Comparison of ENCODE assay signal across 21 mouse cellular contexts in the genomic region with DNA sequence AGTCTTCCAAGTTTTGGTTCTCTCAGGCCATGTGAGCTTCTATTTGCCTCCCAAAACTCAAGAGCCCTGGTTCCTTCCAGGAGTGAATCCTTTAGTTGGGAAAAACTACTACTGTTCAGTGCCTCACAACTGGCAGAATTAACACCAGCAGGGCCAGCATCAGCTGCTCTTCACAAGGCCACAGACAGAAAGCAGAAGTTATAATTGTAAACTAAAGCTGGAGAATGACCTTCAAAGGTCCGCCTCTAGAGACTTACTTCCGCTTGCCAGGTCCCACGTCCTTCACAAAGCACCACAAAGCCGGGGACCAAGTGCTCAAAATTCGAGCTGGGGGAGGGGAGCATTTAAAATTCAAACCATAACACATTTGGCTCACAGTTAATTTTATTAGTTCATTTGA. TPM values are rescaled to one million over a fixed set of nuclear protein-coding genes. Genes with fewer than 3 reads are reported as not detected.
DNase-seq lines count a peak whose midpoint lies in the region; ATAC-seq and TF ChIP-seq lines count a peak whose summit lies in the region.
"Had no signal": no experiment of that assay in that cellular context is flagged by ENCODE, and none has a peak within 500 bp of the region (broad histone marks: within the 10 kb centered on the region; RNA-seq: fewer than 3 reads in every experiment).

No protein-coding gene starts in this region.

- H3K4me2 ChIP-seq in kidney, postnatal 0 days (ENCODE audit: low read length), result no peak overlapping the region
- H3K4me2 ChIP-seq in stomach, embryonic 16.5 days (ENCODE audit: low read depth, low read length), result no peak overlapping the region
- H3K4me2 ChIP-seq in forebrain, embryonic 13.5 days, result no peak overlapping the region
- H3K4me2 ChIP-seq: hindbrain, embryonic 12.5 days; limb, embryonic 12.5 days; midbrain, embryonic 15.5 days had no signal

- no peaks in the 10 kb centered on the region for H3K9me3 ChIP-seq in kidney, postnatal 0 days (replicated peaks; ENCODE audit: low read length)
- no peaks in the 10 kb centered on the region for H3K9me3 ChIP-seq in stomach, embryonic 16.5 days (replicated peaks; ENCODE audit: control insufficient read depth, low read length)
- no peaks in the 10 kb centered on the region for H3K9me3 ChIP-seq in forebrain, embryonic 13.5 days (replicated peaks)
- H3K9me3 ChIP-seq: hindbrain, embryonic 12.5 days; midbrain, embryonic 15.5 days had no signal

- WGBS in kidney, postnatal 0 days, result 62% methylated on average over 5 of the region's 5 CpGs
- 58% methylated on average over 5 of the region's 5 CpGs for WGBS in stomach, embryonic 16.5 days
- 69% methylated on average over 5 of the region's 5 CpGs for WGBS in forebrain, embryonic 13.5 days

- TF ChIP-seq CTCF in kidney, postnatal 0 days (IDR thresholded peaks at IDR 0.05; ENCODE audit: low read depth), result no peak

- no peaks in the 10 kb centered on the region for H3K27me3 ChIP-seq in kidney, postnatal 0 days (ENCODE audit: insufficient read depth, low read length)
- H3K27me3 ChIP-seq in stomach, embryonic 16.5 days (ENCODE audit: control insufficient read depth, insufficient read depth, low read length), result no peaks in the 10 kb centered on the region
- 0 out of 2 replicates have a peak, but pooled peaks cover 7% of the 10 kb centered on the region for H3K27me3 ChIP-seq in forebrain, embryonic 13.5 days
- H3K27me3 ChIP-seq: hindbrain, embryonic 12.5 days; midbrain, embryonic 15.5 days had no signal

- H3K36me3 ChIP-seq in kidney, postnatal 0 days (ENCODE audit: insufficient read depth, low read length), result no peaks in the 10 kb centered on the region
- no peaks in the 10 kb centered on the region for H3K36me3 ChIP-seq in stomach, embryonic 16.5 days (ENCODE audit: control insufficient read depth, insufficient read depth, low read length)
- H3K36me3 ChIP-seq in forebrain, embryonic 13.5 days (ENCODE audit: poor library complexity, severe bottlenecking), result no peaks in the 10 kb centered on the region
- H3K36me3 ChIP-seq: hindbrain, embryonic 12.5 days; limb, embryonic 12.5 days; midbrain, embryonic 15.5 days had no signal

- no peak overlapping the region for H3K27ac ChIP-seq in kidney, postnatal 0 days
- 0 out of 2 replicates have a peak overlapping the region, but pooled peaks have one; percentile 27 for H3K27ac ChIP-seq in stomach, embryonic 16.5 days (ENCODE audit: low read length)
- no peak overlapping the region for H3K27ac ChIP-seq in forebrain, embryonic 13.5 days
- H3K27ac ChIP-seq: hindbrain, embryonic 12.5 days; limb, embryonic 12.5 days; midbrain, embryonic 15.5 days had no signal

- DNase-seq in kidney, postnatal 0 days (ENCODE audit: low spot score), result peak; percentile 12
- no peak for DNase-seq in kidney, postnatal 10 days
- peak; percentile 57 to 64 for DNase-seq in spleen, postnatal 36 days (ENCODE audit: low spot score in 2 of 2)
- DNase-seq in spleen, postnatal 14 days (ENCODE audit: low spot score in 2 of 2), result no peak
- no peak for DNase-seq in cerebellum, adult 11 months
- DNase-seq: cerebellum, adult 11-12 months; kidney, adult 18-20 months; right cerebral cortex, adult 18-20 months; thymus, postnatal 25 days had no signal

- no peak overlapping the region for H3K9ac ChIP-seq in kidney, postnatal 0 days (ENCODE audit: low read depth, low read length)
- no peak overlapping the region for H3K9ac ChIP-seq in stomach, embryonic 16.5 days (ENCODE audit: low read length)
- H3K9ac ChIP-seq in forebrain, embryonic 13.5 days, result no peak overlapping the region
- H3K9ac ChIP-seq: hindbrain, embryonic 12.5 days; limb, embryonic 12.5 days; midbrain, embryonic 15.5 days had no signal

- H3K4me3 ChIP-seq in kidney, postnatal 0 days (replicated peaks; ENCODE audit: low read depth, low read length), result no peak overlapping the region
- H3K4me3 ChIP-seq in stomach, embryonic 16.5 days (replicated peaks; ENCODE audit: low read length), result no peak overlapping the region
- no peak overlapping the region for H3K4me3 ChIP-seq in forebrain, embryonic 13.5 days
- H3K4me3 ChIP-seq: hindbrain, embryonic 12.5 days; limb, embryonic 12.5 days; midbrain, embryonic 15.5 days had no signal

- H3K4me1 ChIP-seq in kidney, postnatal 0 days (replicated peaks; ENCODE audit: insufficient read depth, low read length), result no peaks in the 10 kb centered on the region
- H3K4me1 ChIP-seq in stomach, embryonic 16.5 days (ENCODE audit: control insufficient read depth, insufficient read depth, low read length), result no peaks in the 10 kb centered on the region
- H3K4me1 ChIP-seq in forebrain, embryonic 13.5 days, result no peaks in the 10 kb centered on the region
- H3K4me1 ChIP-seq: hindbrain, embryonic 12.5 days; limb, embryonic 12.5 days; midbrain, embryonic 15.5 days had no signal

- no peak for ATAC-seq in kidney, postnatal 0 days (replicated peaks; ENCODE audit: low FRiP score, low read depth)
- peak; percentile 97 to 99 for ATAC-seq in hematopoietic stem cell, adult 5-6 weeks (replicated peaks in 1 of 2; ENCODE audit: insufficient read depth in 1 of 2, low FRiP score in 2 of 2, low TSS enrichment in 1 of 2, low read depth in 1 of 2, poor library complexity in 2 of 2, severe bottlenecking in 2 of 2)
- ATAC-seq in stomach, embryonic 16.5 days (ENCODE audit: insufficient read depth, low FRiP score), result no peak
- no peak for ATAC-seq in forebrain, embryonic 13.5 days
- ATAC-seq: midbrain, embryonic 15.5 days; Patski had no signal

RNA-seq across cellular contexts. Expression of gene 2200002J24Rik, which starts 0.6 kb away (rescaled TPM):
- 2.0 and 2.5 TPM in 2 replicates for polyA plus RNA-seq in kidney, postnatal 0 days (2015; fragmentation: Nextera tagmentation; extraction: Ambion mirVana)
- not detected in 2 replicates for total RNA-seq in hematopoietic stem cell, adult 5-6 weeks (2017)
- polyA plus RNA-seq in stomach, embryonic 16.5 days (2015; fragmentation: Nextera tagmentation; extraction: Ambion mirVana), result 5.5 and 6.2 TPM in 2 replicates
- polyA plus RNA-seq in forebrain, embryonic 13.5 days (2015; fragmentation: Nextera tagmentation; extraction: Ambion mirVana), result not detected in 2 replicates
- total RNA-seq: gastrocnemius, postnatal 4 days; left cerebral cortex, adult 18-20 months had no signal
- polyA plus RNA-seq: hindbrain, embryonic 12.5 days; limb, embryonic 12.5 days; midbrain, embryonic 15.5 days had no signal

RNA-seq across cellular contexts. Expression of gene Atp4a, which starts 13.9 kb away (rescaled TPM):
- polyA plus RNA-seq in kidney, postnatal 0 days (2015; fragmentation: Nextera tagmentation; extraction: Ambion mirVana), result 4.6 and 5.0 TPM in 2 replicates
- total RNA-seq in hematopoietic stem cell, adult 5-6 weeks (2017), result 0.25 TPM in 1 of 2 replicates, not detected in the other
- polyA plus RNA-seq in stomach, embryonic 16.5 days (2015; fragmentation: Nextera tagmentation; extraction: Ambion mirVana), result 22.3 and 44.6 TPM in 2 replicates
- 0.79 and 1.4 TPM in 2 replicates for polyA plus RNA-seq in forebrain, embryonic 13.5 days (2015; fragmentation: Nextera tagmentation; extraction: Ambion mirVana)
- total RNA-seq: gastrocnemius, postnatal 4 days had no signal
- polyA plus RNA-seq: Patski had no signal

RNA-seq across cellular contexts. Expression of gene Pmis2, which starts 26.7 kb away (rescaled TPM):
- not detected in 2 replicates for polyA plus RNA-seq in kidney, postnatal 0 days (2015; fragmentation: Nextera tagmentation; extraction: Ambion mirVana)
- not detected in 2 replicates for total RNA-seq in hematopoietic stem cell, adult 5-6 weeks (2017)
- not detected in 2 replicates for polyA plus RNA-seq in stomach, embryonic 16.5 days (2015; fragmentation: Nextera tagmentation; extraction: Ambion mirVana)
- not detected in 2 replicates for polyA plus RNA-seq in forebrain, embryonic 13.5 days (2015; fragmentation: Nextera tagmentation; extraction: Ambion mirVana)
- total RNA-seq: gastrocnemius, postnatal 4 days; left cerebral cortex, adult 18-20 months had no signal
- polyA plus RNA-seq: heart, embryonic 14.5 days; hindbrain, embryonic 12.5 days; limb, embryonic 12.5 days; liver, embryonic 16.5 days; midbrain, embryonic 15.5 days; neural tube, embryonic 11.5 days; Patski had no signal

RNA-seq across cellular contexts. Expression of gene Tmem147, which starts 31.2 kb away (rescaled TPM):
- polyA plus RNA-seq in kidney, postnatal 0 days (2015; fragmentation: Nextera tagmentation; extraction: Ambion mirVana), result 320 and 325 TPM in 2 replicates
- total RNA-seq in hematopoietic stem cell, adult 5-6 weeks (2017), result 34.0 and 38.9 TPM in 2 replicates
- 215 and 232 TPM in 2 replicates for polyA plus RNA-seq in stomach, embryonic 16.5 days (2015; fragmentation: Nextera tagmentation; extraction: Ambion mirVana)
- polyA plus RNA-seq in forebrain, embryonic 13.5 days (2015; fragmentation: Nextera tagmentation; extraction: Ambion mirVana), result 182 and 188 TPM in 2 replicates

RNA-seq across cellular contexts. Expression of gene Haus5, which starts 33.3 kb away (rescaled TPM):
- 25.2 and 28.8 TPM in 2 replicates for polyA plus RNA-seq in kidney, postnatal 0 days (2015; fragmentation: Nextera tagmentation; extraction: Ambion mirVana)
- 16.2 and 20.0 TPM in 2 replicates for total RNA-seq in hematopoietic stem cell, adult 5-6 weeks (2017)
- polyA plus RNA-seq in stomach, embryonic 16.5 days (2015; fragmentation: Nextera tagmentation; extraction: Ambion mirVana), result 36.9 and 41.7 TPM in 2 replicates
- polyA plus RNA-seq in forebrain, embryonic 13.5 days (2015; fragmentation: Nextera tagmentation; extraction: Ambion mirVana), result 52.7 and 57.2 TPM in 2 replicates

Comparison
In these comparisons a context has a peak if more than half of its experiments do, and no peak if none do; other contexts are left out.
1. DNase-seq: peak in kidney, postnatal 0 days (single experiment) and spleen, postnatal 36 days (2 of 2); none in kidney, postnatal 10 days (single experiment), spleen, postnatal 14 days (0 of 2) and cerebellum, adult 11 months (single experiment).
2. ATAC-seq: peak in hematopoietic stem cell, adult 5-6 weeks (2 of 2); none in kidney, postnatal 0 days (single experiment), stomach, embryonic 16.5 days (single experiment) and forebrain, embryonic 13.5 days (single experiment).